Mouse (Mus musculus) ovary, postnatal 14 days (tissue): Measurements from ENCODE around the gene Atf3.

Experiments used
- DNase-seq: peaks from one replicate; pipeline ENCODE4 v3.0.0; 2022; ENCODE audit warnings: low spot score

Atf3 gene

DNA sequence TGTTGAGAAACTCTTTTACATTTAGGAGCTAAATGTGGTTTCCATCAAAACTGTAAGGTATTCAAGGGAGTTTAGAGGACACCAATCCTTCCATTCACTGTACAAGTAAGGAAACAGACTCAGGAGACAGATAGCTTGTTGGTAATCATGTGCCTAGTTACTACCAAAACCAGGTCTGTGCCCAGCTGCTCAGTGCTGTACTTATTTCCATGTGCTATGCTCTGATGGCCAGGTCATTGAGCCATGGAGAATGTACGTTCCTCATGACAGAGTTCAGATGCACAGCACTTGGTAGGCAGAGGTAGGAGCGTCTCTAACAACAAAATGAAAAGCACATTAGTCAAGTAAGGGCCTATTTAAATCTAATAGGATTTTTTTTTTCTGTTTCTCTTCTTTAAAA is 8.7 kb upstream of the Atf3 start:
- no peak for DNase-seq

DNA sequence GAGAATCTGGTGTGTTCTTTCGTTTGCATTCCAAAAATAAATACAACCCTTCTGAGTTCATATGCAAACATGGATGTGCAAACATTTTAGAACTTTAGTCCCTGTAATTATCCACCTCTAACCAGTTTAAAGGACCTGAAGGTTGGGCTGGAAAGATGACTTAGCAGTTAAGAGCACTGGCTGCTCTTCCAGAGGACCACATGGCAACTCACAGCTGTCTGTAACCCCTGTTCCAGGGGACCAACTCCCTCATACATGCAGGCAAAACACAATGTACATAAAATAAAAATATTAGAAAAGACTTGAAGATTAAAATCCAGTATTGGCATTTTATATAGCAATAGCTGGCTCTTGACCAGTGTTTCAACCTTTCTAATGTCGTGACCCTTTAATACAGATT is 7.9 kb upstream of the Atf3 start:
- no peak for DNase-seq

DNA sequence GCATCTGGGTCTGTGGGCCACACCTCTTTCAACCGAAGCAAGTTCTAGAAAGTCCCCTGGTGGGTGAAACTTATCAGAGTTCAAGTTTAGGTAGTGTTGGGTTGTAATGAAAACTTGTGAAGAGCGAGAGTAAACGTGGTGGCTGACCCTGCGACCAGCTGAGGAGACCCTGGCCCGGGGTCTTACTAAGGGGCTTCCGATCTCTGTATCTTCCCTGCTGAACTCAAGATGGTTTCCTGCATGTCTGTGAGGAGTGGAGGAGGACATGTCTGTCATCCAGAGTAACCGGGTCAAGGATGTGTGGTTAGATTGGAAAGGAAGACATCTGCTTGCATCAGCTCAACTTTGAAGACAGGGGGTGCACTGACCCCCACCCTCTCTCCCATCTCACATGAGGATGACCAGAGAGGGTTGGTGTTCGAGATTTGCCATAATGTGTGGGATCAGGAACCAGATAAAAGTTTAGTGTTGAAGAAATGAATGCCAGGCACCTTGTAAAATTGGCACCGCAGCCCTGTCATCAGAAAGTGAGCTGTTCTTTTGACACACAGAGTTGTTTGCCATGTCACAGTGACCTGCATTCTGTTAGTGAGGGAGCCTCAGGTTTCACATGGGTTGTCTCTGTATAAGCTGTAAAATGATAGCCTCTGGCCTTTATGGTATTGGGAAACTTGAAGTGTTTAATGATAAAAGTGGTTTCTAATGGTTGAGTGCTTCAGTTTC is 7.3 kb upstream of the Atf3 start:
- no peak for DNase-seq

DNA sequence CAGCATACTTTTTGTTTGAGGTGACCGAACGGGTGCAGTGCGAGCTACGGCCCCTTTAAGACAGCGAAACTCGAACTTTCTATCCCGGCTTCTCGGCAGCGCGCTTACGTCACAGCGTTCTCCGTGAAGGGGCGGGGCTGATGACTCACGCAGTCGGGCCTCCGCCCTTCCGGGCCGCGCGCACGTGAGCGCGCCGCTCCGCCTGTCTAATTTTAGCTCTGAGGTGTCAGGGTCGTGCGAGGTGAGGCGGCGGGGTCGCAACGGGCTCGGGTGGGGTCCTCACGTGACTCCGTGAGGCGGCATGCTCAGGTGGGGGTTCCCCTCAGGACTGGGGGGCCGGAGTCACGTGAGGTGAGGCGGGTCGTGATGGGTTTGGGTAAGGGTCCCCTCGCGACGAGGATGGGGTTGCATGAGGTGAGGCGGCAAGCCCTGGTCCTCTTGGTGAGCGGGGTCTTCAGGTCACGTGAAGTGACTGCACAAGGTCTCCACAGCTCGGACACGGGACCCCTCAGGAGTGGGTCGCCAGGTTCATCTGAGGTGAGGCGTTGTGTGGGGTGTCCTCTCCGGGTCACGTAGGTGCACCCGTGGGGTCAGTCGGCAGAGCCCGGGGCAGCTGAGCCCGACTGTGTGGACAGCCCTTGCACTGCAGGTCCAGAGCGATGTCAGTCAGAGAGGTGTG is 6.6 kb upstream of the Atf3 start:
- peak; percentile 91 for DNase-seq

DNA sequence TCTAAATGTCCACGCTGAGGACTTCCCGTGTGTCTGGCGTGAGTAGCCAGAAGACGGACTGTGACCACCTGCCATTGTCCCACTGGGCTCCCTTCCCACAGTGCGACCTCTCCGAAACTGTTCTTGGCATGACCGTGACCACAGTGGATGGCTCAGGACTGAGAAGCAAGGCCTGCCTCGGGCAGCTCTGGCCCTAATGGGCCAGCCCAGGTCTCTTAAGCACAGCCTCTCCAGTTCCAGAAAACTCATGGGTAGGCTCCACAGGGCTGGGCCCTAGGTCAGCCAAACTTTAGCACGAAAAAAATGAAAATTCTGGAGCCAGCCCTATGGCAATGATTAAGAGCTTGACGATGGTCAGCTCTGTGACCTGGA is 6.1 kb upstream of the Atf3 start:
- DNase-seq = no peak

DNA sequence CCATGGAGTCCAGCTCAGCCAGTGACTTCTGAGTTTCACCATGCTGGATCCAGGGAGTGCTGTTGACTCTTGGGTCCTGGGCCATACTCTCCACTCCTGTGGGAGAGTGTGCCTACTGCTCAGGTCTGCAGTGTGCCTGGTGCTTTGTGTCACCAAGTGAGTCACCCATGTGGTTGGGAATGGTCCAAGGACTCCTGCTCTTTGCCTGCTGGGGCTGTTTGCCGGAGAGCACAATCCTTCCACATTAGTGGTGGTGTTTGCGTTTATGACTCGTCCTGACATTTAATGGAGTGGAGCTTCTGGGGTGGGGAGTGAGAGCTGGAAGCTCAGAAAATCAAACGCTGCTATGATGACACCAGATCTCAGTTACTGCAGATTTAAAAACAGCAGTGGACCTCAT is 4.2 kb upstream of the Atf3 start:
- no peak for DNase-seq

DNA sequence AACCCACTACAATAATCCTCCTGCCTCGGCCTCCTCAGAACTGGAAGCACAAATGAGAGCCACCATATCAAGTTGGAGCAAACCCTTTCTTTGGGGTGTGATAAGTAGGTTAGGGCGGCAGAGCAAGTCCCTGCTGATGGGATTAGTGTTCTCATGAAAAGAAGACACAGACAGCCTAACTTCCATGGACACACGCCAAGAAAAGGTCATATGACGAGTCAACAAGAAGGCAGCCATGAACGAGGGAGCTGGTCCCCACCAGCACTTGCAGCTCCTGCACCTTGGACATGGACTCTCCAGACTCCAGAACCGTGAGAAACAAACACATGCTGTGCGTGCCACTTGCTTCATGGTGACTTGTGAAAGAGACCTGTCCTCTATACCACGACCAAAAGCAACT is 2.7 kb upstream of the Atf3 start:
- no peak for DNase-seq

DNA sequence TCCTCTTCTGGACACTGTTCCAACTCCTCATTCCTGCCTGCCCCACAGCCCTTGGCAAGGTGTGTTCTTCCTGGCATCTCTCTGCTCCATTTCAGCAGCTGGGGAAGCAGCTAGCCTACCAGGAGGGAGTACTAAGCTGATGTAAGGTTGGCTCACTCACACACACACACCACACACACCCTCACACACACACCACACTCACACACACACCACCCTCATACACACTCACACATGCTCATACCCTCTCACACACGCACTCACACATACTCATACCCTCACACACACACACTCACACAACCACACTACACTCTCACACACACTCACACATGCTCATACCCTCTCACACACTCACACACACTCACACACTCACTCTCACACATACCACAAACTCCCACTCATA is 1.9 kb upstream of the Atf3 start:
- DNase-seq = no peak

DNA sequence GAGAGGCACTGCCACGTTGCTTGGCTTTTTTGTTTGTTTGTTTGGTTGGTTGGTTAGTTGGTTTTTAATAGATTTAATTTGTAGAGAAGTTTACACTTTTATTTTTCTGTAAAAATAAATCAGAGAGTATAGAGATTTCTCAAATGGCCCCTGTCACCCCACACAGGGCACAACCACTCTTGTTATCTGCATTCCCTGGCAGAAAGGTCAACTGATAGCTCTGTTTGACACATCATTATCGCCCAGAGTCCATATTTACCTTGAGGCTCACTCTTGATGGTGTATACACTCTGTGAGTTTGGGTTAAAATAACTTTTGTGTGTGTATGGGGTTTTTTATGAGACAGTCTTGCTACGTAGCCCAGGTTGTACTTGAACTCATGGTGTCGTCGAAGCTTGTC is 744 bp upstream of the Atf3 start:
- DNase-seq = no peak

DNA sequence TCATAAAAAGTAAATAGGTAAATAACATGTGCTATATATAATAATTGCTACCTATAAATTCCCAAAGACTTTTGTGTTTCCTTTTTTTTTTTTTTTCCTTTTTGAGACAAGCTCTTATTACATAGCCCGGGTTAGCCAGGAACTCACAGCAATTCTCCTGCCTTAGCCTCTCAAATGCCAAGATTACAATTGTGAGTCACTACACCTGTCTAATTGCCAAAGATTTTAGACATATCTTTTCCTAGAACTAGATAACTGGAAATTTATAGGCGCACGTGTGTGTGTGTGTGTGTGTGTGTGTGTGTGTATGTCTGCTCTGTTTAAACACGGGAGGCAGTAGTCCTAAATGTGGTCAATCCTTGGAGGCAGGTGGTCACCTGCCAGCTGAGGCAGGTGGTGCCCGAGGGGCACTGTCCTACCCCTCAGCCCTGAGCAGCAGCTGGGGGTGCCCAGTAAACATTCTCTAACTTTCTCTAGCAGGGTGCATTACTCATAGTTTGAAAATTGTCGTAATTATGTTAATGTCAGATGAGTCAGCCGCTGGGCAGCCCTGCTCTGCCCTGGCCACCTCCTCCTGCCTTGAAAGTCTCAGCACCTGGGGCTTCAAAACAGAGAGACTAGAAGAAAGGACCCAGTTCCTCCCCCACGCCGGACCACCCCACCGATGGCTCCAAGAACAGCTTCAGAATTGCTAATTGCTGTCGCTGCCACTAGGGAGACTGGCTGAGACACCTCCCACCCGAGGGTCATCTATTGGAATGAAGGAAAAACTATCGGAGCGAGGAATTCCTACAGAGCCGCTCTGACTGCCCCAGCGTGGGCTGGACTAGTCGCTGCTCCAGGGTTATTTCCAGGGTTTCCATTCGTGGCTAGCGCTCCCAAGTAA is 1.8 kb downstream of the Atf3 start:
- no peak for DNase-seq

DNA sequence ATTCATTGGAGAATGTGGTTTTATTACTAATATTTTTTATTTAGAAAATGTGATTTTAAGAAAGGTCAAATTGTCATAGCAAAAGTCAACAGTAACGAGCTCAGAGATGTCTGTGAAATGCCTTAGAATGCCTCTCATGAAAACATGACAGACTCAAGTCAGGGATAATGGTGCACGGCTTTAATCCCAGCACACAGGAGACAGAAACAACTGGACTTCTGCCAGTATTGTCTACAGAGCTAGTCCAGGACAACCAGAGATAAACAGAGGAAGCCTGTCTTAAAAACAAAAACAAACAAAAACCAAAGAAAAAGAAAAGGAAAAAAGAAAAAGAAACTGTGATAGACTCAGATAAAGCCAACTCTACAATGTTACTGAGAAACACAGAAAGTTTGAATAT is 6.7 kb downstream of the Atf3 start:
- DNase-seq = no peak

DNA sequence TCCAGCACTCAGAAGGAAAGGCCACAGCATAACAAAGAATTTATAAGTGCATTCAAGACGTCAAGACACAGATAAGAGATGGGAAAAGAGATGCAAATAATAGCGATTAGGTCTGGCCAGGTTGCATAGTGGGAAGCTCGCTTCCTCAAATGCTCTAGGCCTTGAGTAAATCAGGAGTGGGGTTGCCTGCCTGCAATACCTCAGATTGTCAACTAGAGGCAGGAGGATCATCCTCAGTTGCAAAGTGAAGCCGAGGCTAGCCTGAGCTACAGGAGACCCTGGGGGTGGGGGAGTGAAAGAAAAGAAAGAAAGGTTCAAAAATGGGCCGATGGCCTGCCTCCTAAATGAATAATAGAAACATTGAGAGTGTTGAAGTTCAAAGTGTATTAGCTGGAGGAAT is 12.0 kb downstream of the Atf3 start:
- DNase-seq = no peak

DNA sequence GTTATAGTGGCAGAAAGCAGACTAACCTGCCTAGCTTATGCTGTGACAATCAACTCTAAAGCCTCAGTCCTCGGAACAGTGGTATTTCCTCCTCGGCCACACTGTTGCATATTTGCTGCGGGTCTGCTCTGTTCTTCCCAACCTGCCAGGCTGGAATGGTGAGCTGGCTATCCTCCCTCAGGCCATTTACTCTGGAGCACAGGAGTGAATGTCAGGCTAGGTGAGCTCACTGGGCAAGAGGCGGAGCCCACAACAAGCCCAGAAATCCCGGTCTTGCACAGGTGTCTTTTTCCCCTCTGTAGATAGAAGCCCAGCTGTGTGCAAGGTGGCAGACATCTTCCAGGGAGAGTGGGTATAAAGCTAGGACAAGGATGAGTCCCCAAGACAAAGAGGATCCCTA is 13.0 kb downstream of the Atf3 start:
- DNase-seq = no peak

DNA sequence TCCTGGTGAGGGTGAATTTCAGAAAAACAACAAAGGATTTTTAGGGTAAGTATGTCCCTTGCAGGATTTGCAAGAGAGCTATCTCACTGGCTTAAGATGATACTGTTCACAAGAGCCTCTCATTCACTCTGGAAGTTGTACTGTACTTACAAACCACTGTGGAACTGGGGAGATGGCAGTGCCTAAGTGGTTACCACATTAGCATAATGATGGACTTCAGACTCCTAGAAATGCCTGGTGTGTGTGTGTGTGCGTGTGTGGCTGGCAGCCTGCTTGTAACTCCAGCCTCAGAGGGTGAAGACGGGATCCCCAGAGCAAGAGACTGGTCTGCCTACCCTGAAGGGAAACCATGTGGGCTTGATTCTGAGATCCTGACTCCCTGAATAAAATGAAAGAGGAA is 14.3 kb downstream of the Atf3 start:
- no peak for DNase-seq

DNA sequence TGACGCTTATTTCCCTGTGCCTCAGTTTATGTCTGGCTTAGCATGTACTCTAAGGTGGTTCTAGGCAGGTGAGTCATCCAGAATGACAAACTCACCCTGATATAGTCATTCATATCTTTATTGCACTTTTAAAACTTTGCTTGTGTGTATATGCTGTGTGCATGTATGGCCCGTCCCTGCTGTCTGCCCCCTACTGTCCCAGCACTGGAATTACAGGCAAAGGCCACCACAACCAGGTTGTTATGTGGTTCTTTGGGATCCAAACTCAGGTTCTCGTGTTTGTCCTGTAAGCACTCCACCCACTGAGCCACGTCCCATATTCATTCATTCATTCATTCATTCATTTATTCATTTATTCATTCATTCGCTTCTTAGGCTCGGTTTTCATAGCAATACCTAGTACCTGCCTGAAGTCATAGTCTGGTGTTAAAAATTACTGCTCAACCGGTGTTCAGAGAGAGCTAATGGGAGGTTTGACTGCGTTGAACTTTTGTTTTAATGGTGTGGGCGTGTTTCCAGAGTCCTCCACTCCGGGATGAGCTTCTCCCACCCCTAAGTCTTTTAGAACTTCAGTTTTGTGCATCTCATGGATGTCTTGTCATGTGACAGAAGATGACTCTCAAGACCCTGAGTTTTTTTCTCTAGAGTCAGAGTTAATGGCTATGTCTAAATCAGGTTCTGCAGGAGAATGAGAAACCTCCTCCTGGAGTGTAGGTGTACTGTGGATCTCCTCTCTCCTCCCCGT is 15.5 kb downstream of the Atf3 start:
- no peak for DNase-seq

DNA sequence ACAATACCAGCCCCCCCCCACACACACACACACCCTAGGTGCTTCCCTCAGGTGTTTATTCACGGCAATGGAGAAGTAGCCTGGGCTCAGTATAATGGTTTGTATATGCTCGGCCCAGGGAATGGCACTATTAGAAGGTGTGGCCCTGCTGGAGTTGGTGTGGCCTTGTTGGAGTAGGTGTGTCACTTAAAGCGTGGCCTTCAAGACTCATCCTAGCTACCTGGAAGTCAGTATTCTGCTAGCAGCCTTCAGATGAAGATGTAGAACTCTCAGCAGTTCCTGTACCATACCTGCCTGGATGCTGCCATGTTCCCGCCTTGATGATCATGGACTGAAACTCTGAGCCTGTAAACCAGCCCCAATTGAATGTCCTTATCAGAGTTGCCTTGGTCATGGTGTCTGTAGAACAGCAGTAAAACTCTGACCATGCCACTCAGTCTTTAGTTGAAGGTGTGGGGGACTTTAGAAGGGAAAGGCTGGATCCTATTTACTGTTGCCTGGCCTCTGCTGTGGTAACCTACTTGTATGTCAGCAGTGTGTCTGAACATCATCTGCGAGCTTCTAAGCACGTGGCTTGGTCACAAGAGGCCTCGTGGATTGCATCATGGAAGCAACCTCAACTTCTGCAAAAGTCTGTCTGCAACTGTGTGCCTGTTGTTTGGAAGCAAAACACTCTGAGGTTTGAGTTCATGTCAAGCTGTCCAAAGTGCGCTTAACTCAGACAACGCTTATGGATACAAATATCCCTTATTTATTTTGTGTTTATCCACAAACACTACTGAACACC is 16.8 kb downstream of the Atf3 start:
- no peak for DNase-seq

DNA sequence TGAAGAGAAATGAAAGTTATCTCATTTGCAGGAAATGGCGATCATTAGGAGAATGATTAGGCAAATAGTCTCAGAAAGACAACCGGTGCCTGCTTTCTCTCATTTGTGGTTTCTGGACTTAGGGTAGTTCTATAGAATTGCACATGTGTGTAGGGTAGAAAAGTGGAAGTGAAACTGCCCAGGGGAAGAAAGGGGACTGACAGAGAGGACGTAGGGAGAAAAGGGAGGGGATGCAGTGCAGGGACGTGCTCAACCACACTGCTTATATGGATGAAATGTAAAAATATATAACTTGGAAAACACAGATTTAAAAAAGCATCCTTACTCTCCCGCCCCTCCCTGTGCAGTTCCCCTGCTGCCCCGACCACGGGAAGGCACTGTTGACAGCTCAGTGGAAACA is 19.9 kb downstream of the Atf3 start:
- no peak for DNase-seq

DNA sequence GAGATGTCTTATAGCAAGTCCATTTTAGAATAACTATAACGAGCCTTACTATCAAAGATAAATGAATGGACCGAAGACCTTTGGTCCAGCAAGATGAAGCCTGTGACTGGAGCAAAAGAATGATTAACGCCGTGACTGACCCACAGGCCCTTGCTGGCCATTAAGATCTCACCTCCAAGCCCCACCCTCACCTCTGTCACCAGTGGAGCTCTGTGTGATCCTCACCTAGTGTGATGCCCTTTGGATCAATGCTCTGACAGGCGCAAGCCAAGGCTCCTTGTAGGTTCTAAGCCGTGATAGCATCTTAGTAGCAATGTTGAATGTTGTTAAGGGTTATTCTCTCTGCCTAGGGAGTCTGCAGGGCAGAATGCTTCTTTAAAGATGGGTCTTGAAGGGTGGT is 21.8 kb downstream of the Atf3 start:
- no peak for DNase-seq

DNA sequence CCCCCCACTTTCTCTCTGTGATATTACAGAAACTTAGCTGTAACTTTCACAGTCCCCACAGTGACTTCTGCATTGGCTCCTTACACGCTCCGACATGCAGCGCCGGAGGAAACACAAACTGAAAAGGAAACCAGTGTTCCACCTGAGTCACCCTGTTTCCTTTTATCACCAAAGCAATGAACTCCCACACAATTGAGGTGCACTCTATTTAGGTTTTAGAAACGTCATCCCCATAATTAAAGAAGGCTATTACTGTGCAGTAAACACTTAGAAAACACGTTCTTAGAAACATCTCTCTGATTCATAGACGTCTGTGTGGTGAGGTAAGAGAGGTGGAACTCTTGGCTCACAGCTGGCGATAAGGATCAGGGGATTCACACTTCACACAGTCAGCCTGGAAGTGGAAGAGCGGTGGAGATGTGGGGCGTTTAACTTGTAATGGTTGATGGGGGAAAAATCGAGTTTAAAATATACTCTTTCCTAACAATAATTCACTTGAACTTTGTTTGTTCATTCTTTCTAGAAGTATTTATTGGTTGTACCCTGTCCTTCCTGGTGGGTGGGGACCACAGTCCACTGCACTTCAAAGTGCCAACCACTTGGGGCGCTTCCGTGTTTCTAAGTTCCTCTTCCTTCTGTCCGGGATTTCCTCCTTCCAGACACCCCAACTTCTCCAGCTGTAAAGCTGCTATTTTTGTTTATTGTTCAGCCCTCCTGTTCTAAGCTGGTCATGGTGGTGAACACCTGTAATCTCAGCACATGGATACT is 24.0 kb downstream of the Atf3 start:
- no peak for DNase-seq

DNA sequence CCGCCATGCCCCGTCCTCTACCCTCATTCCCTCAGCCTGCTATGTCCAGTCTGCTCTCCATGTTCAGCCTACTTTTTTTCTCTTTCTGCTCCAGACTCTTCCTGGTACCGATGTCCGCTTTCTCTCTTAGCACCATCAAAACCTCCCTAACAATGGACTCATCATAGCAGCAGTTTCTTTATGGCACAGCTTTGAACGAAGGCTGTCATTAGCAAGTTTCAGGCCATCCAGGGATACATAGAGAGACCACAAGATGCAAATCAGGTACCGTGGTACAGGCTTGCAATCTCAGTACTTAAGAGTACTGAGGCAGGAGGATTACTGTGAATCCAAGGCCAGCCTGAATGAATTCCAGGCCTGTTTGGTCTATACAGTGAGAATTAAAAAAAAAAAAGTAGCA is 25.1 kb downstream of the Atf3 start:
- DNase-seq = no peak

DNA sequence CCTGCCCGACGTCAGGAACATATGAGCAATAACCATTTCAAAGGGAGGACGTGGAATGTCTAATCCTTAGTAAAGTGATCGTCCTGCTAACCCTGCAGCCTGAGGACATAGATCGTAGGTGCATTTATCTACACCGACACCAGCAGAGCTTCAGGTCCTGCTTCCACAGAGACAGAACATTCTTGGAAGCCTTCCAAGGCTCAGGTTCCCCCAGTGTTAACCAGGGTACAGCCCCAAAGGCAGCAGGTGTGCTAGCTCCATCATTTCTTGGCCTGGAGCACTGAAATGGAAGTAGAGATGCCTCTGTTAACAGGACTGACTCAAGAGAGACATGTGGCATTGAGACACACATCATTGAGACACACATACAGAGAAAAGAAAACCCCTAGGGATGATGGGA is 25.6 kb downstream of the Atf3 start:
- no peak for DNase-seq
